Mouse (Mus musculus) mesoderm, embryonic 11.5 days (tissue): Measurements from ENCODE around the gene Siva1.

Experiments used
- DNase-seq: peaks from one replicate; pipeline ENCODE4 v3.0.0-alpha.2; 2012; ENCODE audit warnings: low read depth, low spot score

The Siva1 gene

DNA sequence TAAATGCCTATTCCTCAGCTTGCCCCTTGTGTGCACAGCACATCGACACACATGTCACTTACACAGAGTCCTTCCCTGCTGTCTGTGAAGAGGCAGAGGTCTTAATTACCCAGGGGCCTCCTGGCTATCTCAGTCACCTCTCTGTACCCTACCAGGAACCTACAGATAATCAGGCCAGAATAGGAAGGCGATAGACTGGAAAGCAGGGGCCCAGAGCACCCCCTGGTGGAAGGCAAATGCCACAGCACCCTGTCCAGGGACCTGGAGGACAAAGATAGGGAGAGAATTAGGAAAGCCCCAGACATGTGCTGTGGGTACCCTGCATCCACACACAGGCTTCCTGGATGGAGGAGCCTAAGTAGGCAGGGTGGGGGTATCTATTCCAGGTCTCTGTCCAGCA, 20.7 kb upstream of the Siva1 start:
- DNase-seq: peak; percentile 66

DNA sequence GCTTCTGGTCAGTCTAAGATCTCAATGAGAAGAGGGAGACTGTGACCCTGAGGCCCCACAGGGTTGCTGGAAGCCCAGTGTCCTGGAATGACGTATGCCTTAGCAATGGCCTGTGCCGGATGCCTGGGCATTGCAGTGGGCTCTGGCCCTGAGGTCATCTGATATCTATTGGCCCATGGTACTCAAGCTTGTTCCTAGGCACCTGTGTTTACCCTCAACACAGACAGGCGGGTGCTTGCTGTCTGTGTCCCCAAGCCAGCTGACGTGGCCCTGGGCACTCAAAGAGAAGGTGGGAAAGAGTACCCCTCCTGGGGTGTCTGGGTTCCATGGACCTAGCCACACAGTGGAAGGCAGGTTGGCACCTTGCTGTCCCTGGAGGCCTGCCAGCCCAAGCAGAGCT, 18.8 kb upstream of the Siva1 start:
- DNase-seq: no peak

DNA sequence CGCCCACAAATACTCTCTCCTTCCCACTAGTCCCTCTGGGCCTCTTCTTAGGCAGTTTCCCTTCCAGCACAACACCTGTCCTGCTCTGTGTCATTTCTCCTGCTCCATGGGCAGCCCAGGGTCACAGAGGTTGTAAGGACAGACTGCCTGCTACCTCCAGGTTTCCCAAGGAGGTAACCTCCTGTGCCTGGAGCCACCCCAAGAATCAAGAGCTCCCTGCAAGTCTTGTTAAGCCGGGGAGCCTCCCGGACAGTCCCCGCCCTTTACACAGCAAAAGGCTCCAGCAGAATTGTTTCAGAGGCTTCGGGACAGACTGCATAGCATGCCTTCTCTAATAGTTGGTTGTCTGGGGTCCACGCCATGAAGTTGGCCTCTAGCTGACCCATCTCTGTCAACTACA, 18.0 kb upstream of the Siva1 start:
- DNase-seq: no peak

DNA sequence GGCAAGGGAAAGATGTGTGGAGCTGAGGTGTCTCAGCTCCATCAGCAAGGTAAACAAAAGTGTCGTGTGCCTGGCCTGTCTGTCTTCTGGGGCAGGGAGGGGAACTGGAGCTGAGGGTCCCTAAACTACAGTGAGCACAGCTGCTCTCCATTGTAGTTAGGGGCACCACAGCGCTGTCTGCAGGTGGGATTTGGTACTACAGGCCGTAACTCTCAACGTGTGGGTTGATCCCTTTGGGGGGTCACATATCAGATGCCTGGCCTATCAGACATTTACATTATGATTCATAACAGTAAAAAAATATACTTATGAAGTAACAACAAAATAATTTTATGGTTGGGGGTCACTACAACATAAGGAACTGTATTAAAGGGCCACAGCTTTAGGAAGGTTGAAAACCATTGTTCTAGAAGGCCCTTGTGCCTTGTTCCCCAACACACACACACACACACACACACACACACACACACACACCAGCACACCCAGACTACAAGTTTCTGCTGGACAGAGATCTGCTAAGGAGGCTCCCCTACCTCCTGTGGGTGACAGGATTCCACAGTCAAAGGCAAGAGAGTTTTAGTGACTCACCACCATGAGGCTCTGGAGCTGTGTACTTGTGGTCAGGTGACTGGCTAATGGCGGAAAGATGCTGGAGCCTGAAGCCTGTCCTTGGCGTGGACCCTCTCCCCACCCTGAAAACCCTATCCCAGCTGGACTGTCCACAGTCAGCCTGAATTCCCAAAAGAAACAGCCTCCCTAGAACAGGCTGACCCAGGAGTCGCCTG, 17.2 kb upstream of the Siva1 start:
- DNase-seq: no peak

DNA sequence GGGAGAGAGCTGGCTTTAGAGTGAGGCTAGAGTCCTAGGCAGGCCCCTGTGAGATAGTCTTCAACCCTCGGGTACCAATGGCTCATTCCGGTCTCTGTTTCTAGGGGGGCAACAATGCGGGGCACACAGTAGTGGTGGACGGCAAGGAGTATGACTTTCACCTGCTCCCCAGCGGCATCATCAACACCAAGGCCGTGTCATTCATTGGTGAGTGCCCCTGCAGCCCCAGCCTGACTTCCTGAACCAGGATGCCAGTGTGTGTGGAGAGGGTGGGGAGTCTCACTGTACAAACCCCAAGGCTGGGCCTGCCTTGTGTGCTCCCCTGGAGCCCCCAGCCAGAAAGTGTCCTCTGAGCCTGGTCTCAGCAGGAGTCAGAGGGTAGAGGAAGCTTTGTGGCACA, 16.3 kb upstream of the Siva1 start:
- DNase-seq: no peak

DNA sequence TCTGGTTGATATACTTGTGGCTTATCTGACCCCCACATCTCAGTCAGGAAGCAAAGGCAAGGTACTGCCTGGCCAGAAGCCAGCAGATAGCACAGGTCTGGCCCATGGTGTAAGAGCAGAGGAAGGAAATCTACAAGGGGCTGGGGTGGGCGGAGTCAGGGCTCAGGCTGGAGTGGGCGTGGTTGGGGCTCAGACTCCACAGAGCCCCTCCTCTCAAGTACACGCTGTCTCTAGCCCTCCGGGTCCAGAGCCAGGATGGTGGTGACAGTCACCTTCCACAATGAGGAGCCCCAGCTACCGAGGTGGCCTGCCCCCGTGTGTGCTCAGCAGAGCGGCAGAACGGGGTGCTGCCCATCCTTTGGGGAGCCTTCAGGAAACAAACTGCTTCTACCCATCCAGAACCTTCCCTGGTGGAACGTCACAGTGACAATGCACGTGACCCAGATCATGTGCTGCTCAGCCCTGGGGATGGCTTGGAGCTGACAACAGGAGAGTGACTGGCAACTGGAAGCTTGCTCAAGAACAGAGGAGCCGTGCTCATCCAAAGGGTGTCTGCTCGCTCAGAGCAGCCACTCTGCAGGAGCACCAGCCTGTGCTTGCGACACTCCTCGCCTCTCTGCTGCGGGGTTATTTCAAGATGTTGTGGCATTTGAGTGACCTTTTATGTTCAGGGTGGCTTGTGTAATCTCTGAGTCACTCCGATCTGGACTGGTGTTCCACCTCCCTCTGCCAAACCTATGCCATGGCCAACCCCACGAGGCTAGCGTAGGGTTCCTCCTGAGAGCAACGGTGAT, 15.4 kb upstream of the Siva1 start:
- DNase-seq: peak; percentile 67

DNA sequence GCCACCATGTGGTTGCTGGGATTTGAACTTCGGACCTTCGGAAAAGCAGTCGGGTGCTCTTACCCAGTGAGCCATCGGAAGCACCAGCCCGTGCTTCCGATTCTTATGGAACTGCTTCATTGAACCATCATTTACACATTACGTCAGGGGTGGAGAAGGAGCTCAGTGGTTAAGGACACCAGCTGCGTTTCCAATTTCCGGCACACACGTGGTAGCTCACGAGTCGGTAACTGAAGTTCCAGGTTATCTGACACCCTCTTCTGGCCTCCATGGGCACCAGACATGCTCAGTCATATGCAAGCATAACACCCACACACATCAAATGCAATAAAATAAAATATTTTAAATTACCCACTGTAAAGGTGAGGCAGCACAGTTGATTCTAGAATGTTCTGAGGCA, 14.4 kb upstream of the Siva1 start:
- no peak for DNase-seq

DNA sequence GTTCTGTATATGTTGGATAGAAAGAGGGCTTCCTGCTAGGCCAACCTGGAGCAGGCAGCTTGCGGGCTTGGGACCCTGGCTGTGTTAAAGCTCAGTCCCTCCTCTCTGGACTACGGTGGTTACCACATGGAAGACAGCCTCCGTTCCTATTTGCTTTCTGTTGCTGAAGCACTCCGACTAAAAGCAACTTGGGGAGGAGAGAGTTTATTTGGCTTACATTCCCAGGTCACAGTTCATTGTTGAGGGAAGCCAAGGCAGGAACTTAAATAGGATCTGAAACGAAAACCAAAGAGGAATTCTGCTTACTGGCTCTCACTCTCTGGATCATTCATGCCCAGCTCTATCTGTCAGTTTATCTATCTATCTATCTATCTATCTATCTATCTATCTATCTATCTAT, 13.7 kb upstream of the Siva1 start:
- no peak for DNase-seq

DNA sequence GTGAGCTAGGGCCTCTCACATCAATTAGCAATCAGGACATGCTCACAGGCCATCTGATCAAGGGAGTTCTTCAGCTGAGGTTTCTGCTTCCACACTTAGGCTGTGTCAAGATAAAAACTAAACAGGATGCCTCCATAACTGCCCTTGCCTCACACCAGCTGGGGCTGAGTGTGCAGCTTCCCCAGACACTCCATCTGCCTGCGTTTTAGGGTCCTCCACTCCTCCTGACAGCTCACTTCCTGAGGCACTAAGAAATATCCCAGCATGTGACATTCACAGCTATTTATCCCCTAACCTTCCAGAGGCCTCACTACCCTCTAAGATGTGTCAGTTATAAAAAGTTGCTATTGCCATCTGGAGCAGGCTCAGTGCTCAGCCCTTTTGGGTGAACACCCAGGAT, 13.0 kb upstream of the Siva1 start:
- DNase-seq: no peak

DNA sequence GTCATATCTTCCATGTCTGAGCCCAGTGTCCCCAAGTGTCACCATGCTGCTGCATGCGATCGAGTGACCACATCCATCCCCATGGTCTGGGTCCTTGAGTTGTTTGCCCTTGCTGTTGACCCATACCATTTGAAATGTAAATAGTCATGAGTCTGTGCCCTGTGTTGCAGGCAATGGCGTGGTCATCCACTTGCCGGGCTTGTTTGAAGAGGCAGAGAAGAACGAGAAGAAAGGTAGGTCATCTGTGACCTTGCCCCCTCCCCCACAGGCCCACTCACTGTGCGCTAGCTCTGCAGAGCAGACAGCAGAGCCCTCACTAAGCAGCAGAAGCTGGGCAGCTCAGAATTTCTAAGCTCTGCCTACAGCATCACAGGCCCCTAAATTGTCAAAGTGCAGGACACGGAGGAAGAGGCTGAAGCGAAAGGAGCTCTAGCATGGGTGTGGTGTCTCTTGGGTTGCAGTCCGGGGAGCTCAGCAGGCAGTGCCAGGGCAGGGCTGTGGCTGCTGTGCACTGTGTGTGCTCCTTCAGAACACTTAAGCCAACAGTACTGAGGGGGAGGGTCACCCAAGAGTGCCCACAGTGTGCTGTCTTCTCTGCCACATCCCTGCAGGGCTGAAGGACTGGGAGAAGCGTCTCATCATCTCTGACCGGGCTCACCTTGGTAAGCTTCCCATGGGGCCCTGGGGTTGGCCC, 12.2 kb upstream of the Siva1 start:
- no peak for DNase-seq

DNA sequence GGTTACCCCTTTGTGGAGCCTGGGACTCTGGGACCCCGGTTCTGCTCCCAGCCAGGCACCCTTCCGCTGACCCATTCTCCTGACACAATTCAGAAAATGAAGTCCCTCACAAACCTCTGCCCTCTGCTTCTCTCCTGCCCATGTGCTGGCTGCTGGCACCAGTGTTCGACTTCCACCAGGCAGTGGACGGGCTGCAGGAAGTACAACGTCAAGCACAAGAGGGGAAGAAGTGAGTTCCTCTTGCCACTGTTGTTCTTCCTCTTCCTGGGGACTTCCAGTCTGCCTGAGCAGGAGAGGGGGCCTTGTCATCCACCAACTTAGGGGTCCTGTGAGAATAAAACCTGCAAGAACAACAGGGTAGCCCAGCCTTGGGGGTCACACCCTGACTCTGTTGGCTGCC, 11.6 kb upstream of the Siva1 start:
- no peak for DNase-seq

DNA sequence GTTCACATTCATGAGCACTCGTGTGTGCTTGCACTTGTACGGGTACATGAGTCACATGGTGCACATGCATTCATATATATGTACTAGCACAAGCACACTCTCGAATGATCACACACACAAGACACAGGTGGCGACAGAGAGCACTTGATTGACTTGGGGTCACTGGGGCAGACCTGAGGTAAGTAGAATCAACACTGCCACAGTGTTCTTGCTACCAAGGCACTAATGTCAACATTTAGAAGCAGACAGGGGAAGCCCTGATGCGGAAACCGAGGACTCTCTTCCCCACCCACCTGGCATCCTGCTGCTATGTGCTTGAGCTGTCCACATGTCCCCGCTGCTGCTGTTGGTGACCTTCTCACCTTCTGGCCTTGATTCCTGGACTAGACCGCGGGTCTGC, 10.8 kb upstream of the Siva1 start:
- DNase-seq: no peak

DNA sequence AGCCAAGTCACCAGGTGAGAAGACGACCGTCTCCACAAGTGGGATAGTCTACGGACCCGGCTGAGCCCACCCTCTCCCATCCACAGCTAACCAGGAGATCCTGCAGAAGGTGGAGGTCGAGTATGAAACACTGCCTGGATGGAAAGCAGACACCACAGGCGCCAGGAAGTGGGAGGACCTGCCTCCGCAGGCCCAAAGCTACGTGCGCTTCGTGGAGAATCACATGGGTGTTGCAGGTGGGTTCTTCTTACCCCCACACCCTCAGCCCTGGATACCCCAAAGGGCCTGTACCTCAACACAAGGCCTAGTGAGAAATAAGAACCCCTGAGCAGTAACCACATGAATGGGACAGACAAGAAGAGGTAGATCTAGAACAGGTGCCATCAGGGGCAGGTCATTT, 5.0 kb upstream of the Siva1 start:
- DNase-seq: no peak

DNA sequence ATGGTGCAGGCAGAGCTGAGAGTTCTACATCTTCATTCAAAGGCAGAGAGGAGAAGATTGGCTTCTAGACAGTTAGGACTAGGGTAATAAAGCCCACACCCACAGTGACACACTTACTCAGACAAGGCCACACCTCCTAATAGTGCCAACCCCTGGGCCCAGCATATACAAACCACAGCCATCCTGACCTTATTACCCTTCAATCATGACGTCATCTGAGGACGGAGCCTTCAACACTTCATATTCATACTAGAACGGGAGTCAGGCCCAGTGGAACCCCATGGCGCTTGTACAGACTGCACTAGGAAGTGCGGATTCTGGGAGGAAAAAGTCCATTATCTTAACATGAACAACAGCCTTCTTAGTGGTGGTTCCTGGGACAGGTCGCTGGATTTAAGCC, 1.4 kb upstream of the Siva1 start:
- no peak for DNase-seq

DNA sequence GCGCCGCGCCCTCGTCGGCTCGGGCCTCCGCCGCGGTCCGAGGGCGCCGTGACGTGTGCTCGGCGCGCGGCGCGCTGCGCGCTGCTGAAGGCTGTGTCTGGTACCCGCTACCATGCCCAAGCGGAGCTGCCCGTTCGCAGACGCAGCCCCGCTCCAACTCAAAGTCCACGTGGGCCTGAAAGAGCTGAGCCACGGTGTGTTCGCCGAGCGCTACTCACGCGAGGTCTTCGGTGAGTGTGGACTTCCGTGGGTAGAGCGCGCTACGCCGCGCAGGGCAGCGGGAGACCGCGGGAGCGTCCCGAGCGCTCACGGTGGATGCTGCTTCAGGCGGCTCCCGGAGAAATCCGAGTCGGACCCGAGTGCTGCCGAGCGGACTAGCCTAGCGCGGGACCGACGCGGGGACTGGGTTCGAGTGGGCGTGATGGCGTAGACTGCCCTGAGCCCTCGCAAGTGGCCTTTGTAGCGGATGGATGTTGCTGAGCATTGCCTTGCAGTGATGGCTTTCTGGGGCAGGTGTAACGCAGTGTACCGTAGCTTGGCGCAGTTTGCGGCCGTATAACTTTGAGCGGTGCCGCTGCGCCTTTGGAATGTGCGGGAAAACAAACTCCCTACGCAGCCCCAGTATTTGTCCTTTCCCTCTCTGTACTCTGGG, 502 bp downstream of the Siva1 start:
- DNase-seq: no peak

DNA sequence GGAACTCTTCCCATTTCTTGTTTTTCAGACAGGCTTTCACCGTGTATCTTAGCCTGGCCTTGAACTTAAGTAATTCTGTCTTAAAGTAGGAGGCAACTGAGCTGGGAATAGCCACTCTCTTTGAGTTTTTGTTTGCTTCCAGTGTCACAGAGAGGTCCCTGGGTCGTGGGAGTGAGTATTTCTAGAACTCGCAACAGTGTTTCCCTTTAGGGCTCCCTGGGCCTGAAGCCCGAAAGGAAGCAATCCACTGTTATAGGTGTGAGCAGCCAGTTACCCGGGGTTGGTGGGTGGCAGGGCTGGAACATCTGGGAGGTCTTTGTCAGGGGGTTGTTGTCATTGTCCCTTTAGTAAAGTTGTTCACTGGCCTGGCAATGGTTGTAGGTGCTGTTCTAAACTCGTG, 1.7 kb downstream of the Siva1 start:
- DNase-seq: no peak

DNA sequence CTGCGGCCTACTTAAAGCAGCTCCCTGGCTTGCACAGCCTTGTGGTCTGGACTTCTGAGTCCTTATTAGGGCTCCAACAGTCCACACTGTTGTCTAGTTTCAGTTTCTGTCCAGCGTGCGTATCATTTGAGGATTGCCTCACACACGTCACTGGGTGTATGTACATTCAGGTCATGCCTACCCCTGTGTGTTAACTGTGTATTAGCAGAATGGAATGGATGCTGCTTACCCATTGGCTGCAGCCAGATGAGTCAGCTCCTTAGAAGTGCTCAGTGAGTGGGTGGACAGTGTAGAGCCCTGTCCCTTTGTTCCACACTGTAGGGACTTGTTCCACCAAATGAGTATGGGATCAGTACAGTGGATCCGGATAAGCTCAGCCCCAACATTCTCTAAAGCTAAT, 3.6 kb downstream of the Siva1 start:
- DNase-seq: no peak

DNA sequence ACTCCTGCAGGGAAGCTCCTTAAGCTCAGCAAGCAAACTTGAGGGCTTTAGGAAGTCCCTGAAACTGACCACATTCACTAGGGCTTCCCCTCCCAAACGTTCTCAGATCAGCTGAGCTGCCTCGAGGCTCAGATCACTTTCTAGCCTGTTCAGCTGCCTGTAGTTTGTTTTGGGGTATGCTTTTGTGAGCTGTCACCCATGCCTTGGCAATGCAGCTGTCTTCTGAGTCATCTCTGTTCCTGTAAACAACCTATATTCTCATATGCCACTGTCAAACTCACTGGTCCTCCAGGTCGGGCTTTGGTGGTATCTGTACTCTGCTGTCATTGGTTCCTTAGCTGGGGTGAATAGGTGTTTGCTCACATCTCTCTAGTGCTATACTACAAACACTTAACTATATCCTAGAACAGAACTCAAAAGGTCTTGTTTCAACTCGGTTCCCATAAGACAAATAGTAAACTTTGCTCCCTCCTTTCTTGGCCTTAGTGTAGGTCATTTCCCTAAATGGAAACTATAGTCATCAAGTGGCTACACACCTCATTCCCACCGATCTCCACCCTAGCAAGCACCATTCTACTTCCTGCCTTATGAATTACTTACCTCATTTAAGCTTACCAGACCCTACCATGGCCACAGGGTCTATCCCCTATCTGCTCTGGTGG, 7.4 kb downstream of the Siva1 start:
- DNase-seq: no peak

DNA sequence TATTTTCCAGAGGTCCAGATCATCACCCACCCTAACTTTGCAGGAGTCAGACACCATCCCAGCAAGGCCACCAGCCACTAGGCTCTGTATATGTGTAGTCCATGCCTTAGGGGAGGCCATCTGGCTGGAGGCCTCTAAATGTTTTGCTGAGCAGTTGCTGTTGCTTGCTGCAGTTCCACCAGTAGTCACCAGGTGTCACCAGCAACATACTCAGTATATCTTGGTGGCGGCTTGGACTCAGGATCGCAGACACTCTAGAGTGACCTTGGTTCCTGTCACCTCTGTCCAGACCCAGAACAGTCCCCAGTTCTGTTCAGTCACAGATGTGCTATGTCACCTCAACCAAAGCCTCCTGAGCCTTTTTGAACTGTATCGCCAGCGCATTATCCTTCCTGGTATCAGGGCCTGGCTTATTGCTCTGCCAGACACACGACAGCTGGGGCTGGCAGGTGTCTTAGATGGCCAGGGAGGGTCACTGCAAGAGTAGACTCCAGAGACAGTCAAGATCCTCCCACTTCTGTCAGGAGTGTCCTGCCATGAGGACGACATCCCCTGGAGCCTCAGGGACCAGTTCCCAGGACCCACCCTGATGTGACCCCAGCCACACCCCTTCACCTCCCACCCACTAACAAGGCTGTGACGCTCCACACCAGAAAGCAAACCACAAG, 8.8 kb downstream of the Siva1 start:
- DNase-seq: peak; percentile 87

DNA sequence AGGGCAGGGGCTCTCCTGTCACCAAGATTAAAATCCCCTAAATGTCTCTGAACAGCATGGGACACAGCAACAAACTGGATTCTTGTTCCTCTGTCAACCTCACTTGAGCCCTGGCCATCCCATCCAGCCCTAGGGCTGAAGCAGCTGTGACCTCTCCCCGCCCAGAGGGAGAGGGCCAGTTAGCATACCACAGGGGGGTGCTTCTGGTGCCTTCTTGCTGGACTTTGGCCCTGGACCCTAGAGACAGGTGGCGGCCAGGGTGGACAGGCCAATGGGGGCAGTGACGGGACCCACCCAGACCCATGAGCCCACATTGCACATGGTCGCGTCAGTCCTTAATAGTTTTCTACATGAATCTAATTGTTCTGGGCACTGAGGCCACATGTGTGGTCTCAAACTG, 9.6 kb downstream of the Siva1 start:
- no peak for DNase-seq

DNA sequence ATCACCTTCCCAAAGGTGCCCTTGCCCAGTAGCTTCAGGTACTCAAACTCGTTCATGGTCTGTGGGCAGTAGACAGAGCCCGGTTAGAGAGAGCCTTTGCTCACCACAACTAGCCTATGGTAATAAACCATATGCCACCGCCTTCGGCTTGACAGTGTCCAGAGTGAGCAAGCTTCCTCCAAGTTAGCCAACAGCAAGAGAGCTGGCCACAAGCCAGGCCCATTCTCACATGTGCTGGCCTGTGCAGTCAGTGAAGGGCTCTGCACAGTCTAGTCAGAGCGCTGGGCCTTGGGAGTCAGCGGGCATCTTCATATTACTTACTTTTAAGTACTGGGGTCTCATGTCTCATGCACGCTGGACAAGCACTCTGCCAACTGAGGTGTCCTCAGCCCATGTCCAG, 14.1 kb downstream of the Siva1 start:
- no peak for DNase-seq
